Mouse (Mus musculus) liver, embryonic 16.5 days (tissue): ENCODE data around the gene Pola2. TPM values are rescaled to one million over a fixed set of nuclear protein-coding genes. Genes with fewer than 3 reads are reported as not detected.
A peak's percentile ranks its signal among the peaks of the same experiment; 100 is the strongest.

ENCODE experiments used
- ATAC-seq: fragments of 200-750 bp; cut with Nextera tagmentation; 2 replicates; pipeline ENCODE4 v1.8.0; 2017; ENCODE audit warnings: low read depth, mild to moderate bottlenecking, moderate number of reproducible peaks, moderate library complexity
- H3K27ac ChIP-seq: fragments of 300-500 bp; sonication (generic); 2 replicates; pipeline ENCODE4 v1.5.1; 2014; ENCODE audit warnings: mild to moderate bottlenecking, low read length
- H3K27me3 ChIP-seq: fragments of 300-500 bp; sonication (generic); 2 replicates; pipeline ENCODE4 v1.6.1; 2014; ENCODE audit warnings: low read depth, low read length, mixed read lengths; ENCODE audit not compliant: control insufficient read depth, insufficient read depth
- H3K36me3 ChIP-seq: fragments of 300-500 bp; sonication (generic); 2 replicates; pipeline ENCODE4 v1.6.1; 2014; ENCODE audit warnings: mild to moderate bottlenecking; ENCODE audit not compliant: control insufficient read depth, insufficient read depth
- H3K4me1 ChIP-seq: fragments of 300-500 bp; sonication (generic); 2 replicates; pipeline ENCODE4 v1.6.1; 2014; ENCODE audit warnings: low read depth, low read length, mixed read lengths; ENCODE audit not compliant: control insufficient read depth
- H3K4me2 ChIP-seq: fragments of 300-500 bp; sonication (generic); 2 replicates; pipeline ENCODE4 v1.6.1; 2014; ENCODE audit warnings: low read depth, low read length, mixed read lengths
- H3K4me3 ChIP-seq: fragments of 300-500 bp; sonication (generic); 2 replicates; pipeline ENCODE4 v1.5.1; 2014; ENCODE audit warnings: low read depth, mild to moderate bottlenecking, low read length
- H3K9ac ChIP-seq: fragments of 300-500 bp; sonication (generic); 2 replicates; pipeline ENCODE4 v1.6.1; 2014; ENCODE audit warnings: low read depth, low read length
- H3K9me3 ChIP-seq: fragments of 300-500 bp; sonication (generic); replicated peaks from 2 replicates; pipeline ENCODE4 v1.6.1; 2016; ENCODE audit warnings: low read length; ENCODE audit not compliant: control insufficient read depth
- WGBS: fragments of 180-500 bp; shearing (Covaris S2); extraction: QIAGEN DNeasy Blood & Tissue Kit; methylation state at CpG from one replicate; pipeline ENCODE4 v1.1.7; 2014; ENCODE audit not compliant: insufficient replicate concordance; 5-methylcytosine and 5-hydroxymethylcytosine counted together
- polyA plus RNA-seq: library from polyadenylated mRNA; unstranded; fragments of >200 nt; fragmentation: Nextera tagmentation; extraction: Ambion mirVana; gene quantifications from 2 replicates; pipeline ENCODE4 v1.2.1, GENCODE M21; 2015

The Pola2 gene
- polyA plus RNA-seq, 1 experiment from 2014 or later: 47.2 TPM

GRCm38 (mm10) chr19:5912103-5913006, 51.6 kb downstream of the Pola2 start:
- H3K27ac ChIP-seq: peak overlapping the region; percentile 90
- H3K4me3 ChIP-seq: peak overlapping the region; percentile 96
- peak; percentile 98 for ATAC-seq
- under 1% methylated on average over 59 of the region's 59 CpGs for WGBS
- H3K9me3 ChIP-seq: no peaks in the 10 kb centered on the region
- H3K4me2 ChIP-seq: peak overlapping the region; percentile 88
- H3K36me3 ChIP-seq: no peaks in the 10 kb centered on the region
- H3K9ac ChIP-seq: peak overlapping the region; percentile 98
- H3K27me3 ChIP-seq: no peaks in the 10 kb centered on the region
- peaks cover 32% of the 10 kb centered on the region for H3K4me1 ChIP-seq

GRCm38 (mm10) chr19:5911430-5912102, 52.4 kb downstream of the Pola2 start:
- H3K9ac ChIP-seq: peak overlapping the region; percentile 98
- no peaks in the 10 kb centered on the region for H3K27me3 ChIP-seq
- peak overlapping the region; percentile 90 for H3K27ac ChIP-seq
- peak overlapping the region; percentile 96 for H3K4me3 ChIP-seq
- ATAC-seq: no peak
- WGBS: 2% methylated on average over 14 of the region's 14 CpGs
- peaks cover 32% of the 10 kb centered on the region for H3K4me1 ChIP-seq
- H3K9me3 ChIP-seq: no peaks in the 10 kb centered on the region
- H3K36me3 ChIP-seq: peaks cover 2% of the 10 kb centered on the region
- peak overlapping the region; percentile 88 for H3K4me2 ChIP-seq

- 58% methylated on average over 6 of the region's 6 CpGs for WGBS
- ATAC-seq: no peak
- no peak overlapping the region for H3K4me3 ChIP-seq
- peaks cover 30% of the 10 kb centered on the region for H3K4me1 ChIP-seq
- peak overlapping the region; percentile 88 for H3K4me2 ChIP-seq
- 0 out of 2 replicates have a peak overlapping the region, but pooled peaks have one; percentile 4 for H3K9ac ChIP-seq
- H3K27me3 ChIP-seq: no peaks in the 10 kb centered on the region
- peaks cover 15% of the 10 kb centered on the region for H3K36me3 ChIP-seq
- no peak overlapping the region for H3K27ac ChIP-seq
- H3K9me3 ChIP-seq: no peaks in the 10 kb centered on the region
Observed at GRCm38 (mm10) chr19:5910221-5910620, 53.8 kb downstream of the Pola2 start.

- Histone ChIP-seq H3K4me3 (no peak overlapping the region), H3K4me2 (no peak overlapping the region), H3K27me3 (no peaks in the 10 kb centered on the region), H3K9ac (no peak overlapping the region), H3K4me1 (peaks cover 19% of the 10 kb centered on the region), H3K36me3 (peaks cover 45% of the 10 kb centered on the region), H3K9me3 (no peaks in the 10 kb centered on the region), H3K27ac (no peak overlapping the region)
- no peak for ATAC-seq
- WGBS: 81% methylated on average over 3 of the region's 3 CpGs
Observed at GRCm38 (mm10) chr19:5907275-5907674, 56.7 kb downstream of the Pola2 start.

GRCm38 (mm10) chr19:5894002-5894678, 69.9 kb downstream of the Pola2 start, which contains the start of gene Tigd3:
Gene Tigd3 (minus strand): TSS chr19:5894149.
- Histone ChIP-seq H3K4me3 (peak within 1 kb of the TSS; percentile 74), H3K4me1 (peaks cover 15% of the 10 kb centered on the region), H3K9ac (peak within 1 kb of the TSS; percentile 88), H3K27me3 (peaks cover 12% of the 10 kb centered on the region), H3K27ac (peak within 1 kb of the TSS; percentile 75), H3K36me3 (peaks cover 16% of the 10 kb centered on the region), H3K9me3 (no peaks in the 10 kb centered on the region), H3K4me2 (peak within 1 kb of the TSS; percentile 98)
- peak; percentile 96 for ATAC-seq
- WGBS: 3% methylated on average over 36 of the region's 36 CpGs

- H3K27me3 ChIP-seq: peaks cover 12% of the 10 kb centered on the region
- H3K4me3 ChIP-seq: peak overlapping the region; percentile 74
- peak; percentile 26 for ATAC-seq
- 9% methylated on average over 31 of the region's 31 CpGs for WGBS
- H3K4me2 ChIP-seq: peak overlapping the region; percentile 98
- H3K9ac ChIP-seq: peak overlapping the region; percentile 88
- peak overlapping the region; percentile 75 for H3K27ac ChIP-seq
- H3K36me3 ChIP-seq: peaks cover 11% of the 10 kb centered on the region
- H3K9me3 ChIP-seq: no peaks in the 10 kb centered on the region
- peaks cover 15% of the 10 kb centered on the region for H3K4me1 ChIP-seq
Observed at GRCm38 (mm10) chr19:5893282-5894001, 70.6 kb downstream of the Pola2 start.

- ATAC-seq: no peak
- Histone ChIP-seq H3K4me1 (peaks cover 15% of the 10 kb centered on the region), H3K27me3 (peaks cover 12% of the 10 kb centered on the region), H3K4me2 (peak overlapping the region; percentile 98; the same call in 1 of the 2 replicates), H3K9me3 (no peaks in the 10 kb centered on the region), H3K9ac (no peak overlapping the region), H3K4me3 (no peak overlapping the region; the same call in 1 of the 2 replicates), H3K27ac (no peak overlapping the region), H3K36me3 (peaks cover 9% of the 10 kb centered on the region)
- 92% methylated on average over 13 of the region's 13 CpGs for WGBS
Observed at GRCm38 (mm10) chr19:5892735-5893134, 71.3 kb downstream of the Pola2 start.

GRCm38 (mm10) chr19:5892262-5892661, 71.7 kb downstream of the Pola2 start:
- Histone ChIP-seq H3K9ac (no peak overlapping the region), H3K27me3 (peaks cover 12% of the 10 kb centered on the region), H3K4me1 (peaks cover 17% of the 10 kb centered on the region), H3K27ac (no peak overlapping the region), H3K4me3 (no peak overlapping the region), H3K4me2 (no peak overlapping the region), H3K9me3 (no peaks in the 10 kb centered on the region), H3K36me3 (peaks cover 9% of the 10 kb centered on the region)
- WGBS: 88% methylated on average over 7 of the region's 7 CpGs
- no peak for ATAC-seq
